Mouse (Mus musculus): ENCODE measurements around the gene Btnl6. TPM values are rescaled to one million over a fixed set of nuclear protein-coding genes. Genes with fewer than 3 reads are reported as not detected.
"Not testable (repeated sequence)": the region's sequence is repeated elsewhere in the genome, so short reads cannot be mapped to it uniquely, and the experiment has no call there.

Btnl6 gene
- not detected for total RNA-seq (2021)

GRCm38 (mm10) chr17:34517252-34517651 is at the start of gene Btnl6:
TSS of gene Btnl6 (minus strand) at chr17:34517352.
- intact Hi-C loops (cut with DNase I), result no loop called here
- no peak for DNase-seq

- DNase-seq, result peak; percentile 59 to 60
- intact Hi-C loops (cut with DNase I), result no loop called here
Measured at GRCm38 (mm10) chr17:34564796-34565195, 47.6 kb upstream of the Btnl6 start.

- peak; percentile 55 to 58 for DNase-seq
- intact Hi-C loops (cut with DNase I), result no loop called here
Measured at GRCm38 (mm10) chr17:34564003-34564421, 46.9 kb upstream of the Btnl6 start, which contains the start of gene Notch4. TSS of gene Notch4 (plus strand) at chr17:34564268.

- intact Hi-C loops (cut with DNase I), result no loop called here
- DNase-seq, result no peak
Measured at GRCm38 (mm10) chr17:34563354-34563753, 46.2 kb upstream of the Btnl6 start.

- intact Hi-C loops (cut with DNase I), result no loop called here
- DNase-seq, result no peak
Measured at GRCm38 (mm10) chr17:34562595-34562994, 45.4 kb upstream of the Btnl6 start.

GRCm38 (mm10) chr17:34561200-34561599 is 44.0 kb upstream of the Btnl6 start:
- DNase-seq, result no peak
- intact Hi-C loops (cut with DNase I), result no loop called here

GRCm38 (mm10) chr17:34560438-34560837 is 43.3 kb upstream of the Btnl6 start:
- intact Hi-C loops (cut with DNase I), result no loop called here

GRCm38 (mm10) chr17:34559895-34560294 is 42.7 kb upstream of the Btnl6 start:
- intact Hi-C loops (cut with DNase I), result loop anchor here (5.0 to 10.0 kb wide), 2 partner anchors 57 to 415 kb away; partner anchors contain the start of genes Egfl8 and H2-DMb2
- no peak for DNase-seq

More at GRCm38 (mm10) chr17:34560438-34560837, 43.3 kb upstream of the Btnl6 start:
- no peak for DNase-seq

GRCm38 (mm10) chr17:34559116-34559515 is 42.0 kb upstream of the Btnl6 start:
- intact Hi-C loops (cut with DNase I), result loop anchor here (5.0 to 10.0 kb wide), 2 partner anchors 58 to 414 kb away; partner anchors contain the start of genes Egfl8 and H2-DMb2
- DNase-seq, result no peak

GRCm38 (mm10) chr17:34557411-34557810 is 40.3 kb upstream of the Btnl6 start:
- intact Hi-C loops (cut with DNase I), result loop anchor here (5.0 to 10.0 kb wide), 2 partner anchors 60 to 413 kb away; partner anchors contain the start of genes Egfl8 and H2-DMb2
- DNase-seq, result no peak

- intact Hi-C loops (cut with DNase I), result loop anchor here (5.0 to 10.0 kb wide), 2 partner anchors 61 to 412 kb away; partner anchors contain the start of genes Egfl8 and H2-DMb2
- no peak for DNase-seq
Measured at GRCm38 (mm10) chr17:34556406-34556805, 39.3 kb upstream of the Btnl6 start.

- peak; percentile 81 to 89 for DNase-seq
- intact Hi-C loops (cut with DNase I), result loop anchor here (2.0 to 10.0 kb wide), 3 partner anchors 62 to 411 kb away; partner anchors contain the start of genes Egfl8 and H2-DMb2
Measured at GRCm38 (mm10) chr17:34555483-34555882, 38.3 kb upstream of the Btnl6 start.

- intact Hi-C loops (cut with DNase I), result loop anchor here (10.0 kb wide), 1 partner anchor 405 kb away; the partner anchor contains the start of gene H2-DMb2
- no peak for DNase-seq
Measured at GRCm38 (mm10) chr17:34549843-34550242, 32.7 kb upstream of the Btnl6 start.

- no peak for DNase-seq
Measured at GRCm38 (mm10) chr17:34549156-34549555, 32.0 kb upstream of the Btnl6 start.

GRCm38 (mm10) chr17:34547601-34548000 is 30.4 kb upstream of the Btnl6 start:
- DNase-seq, result no peak
- intact Hi-C loops (cut with DNase I), result no loop called here

More at GRCm38 (mm10) chr17:34549156-34549555, 32.0 kb upstream of the Btnl6 start:
- intact Hi-C loops (cut with DNase I), result no loop called here

GRCm38 (mm10) chr17:34546797-34547196 is 29.6 kb upstream of the Btnl6 start:
- intact Hi-C loops (cut with DNase I), result no loop called here
- no peak for DNase-seq

- intact Hi-C loops (cut with DNase I); DNase-seq: not testable (repeated sequence)
Measured at GRCm38 (mm10) chr17:34543567-34543966, 26.4 kb upstream of the Btnl6 start.

- intact Hi-C loops (cut with DNase I), result no loop called here
Measured at GRCm38 (mm10) chr17:34532671-34533070, 15.5 kb upstream of the Btnl6 start.

GRCm38 (mm10) chr17:34519001-34519400 is 1.8 kb upstream of the Btnl6 start:
- intact Hi-C loops (cut with DNase I), result no loop called here
- no peak for DNase-seq

More at GRCm38 (mm10) chr17:34532671-34533070, 15.5 kb upstream of the Btnl6 start:
- DNase-seq, result no peak

- DNase-seq; intact Hi-C loops (cut with DNase I): not testable (repeated sequence)
Measured at GRCm38 (mm10) chr17:34518571-34518970, 1.4 kb upstream of the Btnl6 start.

GRCm38 (mm10) chr17:34517795-34518194 is 643 bp upstream of the Btnl6 start:
- intact Hi-C loops (cut with DNase I), result no loop called here
- DNase-seq, result no peak

GRCm38 (mm10) chr17:34516514-34516913 is 638 bp downstream of the Btnl6 start:
- DNase-seq, result no peak
- intact Hi-C loops (cut with DNase I), result no loop called here

Data from heart, postnatal 10 days (tissue).